Mouse (Mus musculus) cerebellum, adult 2 months (tissue): Measurements from ENCODE around the gene Etfa.

Experiments
- CTCF ChIP-seq: fragments of 200-500 bp; IDR thresholded peaks from 2 replicates; pipeline ENCODE4 v1.5.1; 2011; ENCODE audit warnings: low read depth, mild to moderate bottlenecking, control low read depth, low read length, moderate library complexity, borderline replicate concordance; ENCODE audit not compliant: insufficient read depth
- POLR2A ChIP-seq: fragments of 200-500 bp; IDR thresholded peaks from 2 replicates; pipeline ENCODE4 v1.6.1; 2011; ENCODE audit warnings: low read length, control low read depth, borderline replicate concordance; ENCODE audit not compliant: insufficient read depth

GRCm38 (mm10) chr9:55452906-55453305 lies 59.1 kb downstream of the Etfa start:
- TF ChIP-seq CTCF: no peak
- no peak for TF ChIP-seq POLR2A
